Mouse (Mus musculus) hindbrain, embryonic 12.5 days (tissue): ENCODE measurements around the gene Calml4. TPM values are rescaled to one million over a fixed set of nuclear protein-coding genes. Genes with fewer than 3 reads are reported as not detected.

ENCODE experiments used
- ATAC-seq: fragments of 200-750 bp; cut with Nextera tagmentation; 2 replicates; pipeline ENCODE4 v1.8.0; 2017; ENCODE audit warnings: moderate TSS enrichment; ENCODE audit not compliant: low FRiP score
- H3K27ac ChIP-seq: fragments of 300-500 bp; sonication (generic); 2 replicates; pipeline ENCODE4 v1.5.1; 2016; ENCODE audit warnings: mild to moderate bottlenecking
- H3K27me3 ChIP-seq: fragments of 300-500 bp; sonication (generic); 2 replicates; pipeline ENCODE4 v1.6.1; 2016; ENCODE audit warnings: mild to moderate bottlenecking
- H3K36me3 ChIP-seq: fragments of 300-500 bp; sonication (generic); 2 replicates; pipeline ENCODE4 v1.6.1; 2016; ENCODE audit warnings: mild to moderate bottlenecking
- H3K4me1 ChIP-seq: fragments of 300-500 bp; sonication (generic); 2 replicates; pipeline ENCODE4 v1.6.1; 2016
- H3K4me2 ChIP-seq: fragments of 300-500 bp; sonication (generic); replicated peaks from 2 replicates; pipeline ENCODE4 v1.6.1; 2016; ENCODE audit warnings: mild to moderate bottlenecking
- H3K4me3 ChIP-seq: fragments of 300-500 bp; sonication (generic); 2 replicates; pipeline ENCODE4 v1.5.1; 2016; ENCODE audit warnings: mild to moderate bottlenecking
- H3K9ac ChIP-seq: fragments of 300-500 bp; sonication (generic); 2 replicates; pipeline ENCODE4 v1.6.1; 2016; ENCODE audit warnings: mild to moderate bottlenecking, moderate library complexity
- H3K9me3 ChIP-seq: fragments of 300-500 bp; sonication (generic); replicated peaks from 2 replicates; pipeline ENCODE4 v1.6.1; 2016; ENCODE audit warnings: mild to moderate bottlenecking
- WGBS: fragments of 180-500 bp; shearing (Covaris S2); methylation state at CpG from one replicate; pipeline ENCODE4 v1.1.7; 2016; 5-methylcytosine and 5-hydroxymethylcytosine counted together
- polyA plus RNA-seq: library from polyadenylated mRNA; unstranded; fragments of >200 nt; fragmentation: Nextera tagmentation; extraction: Ambion mirVana; gene quantifications from 2 replicates; pipeline ENCODE4 v1.2.1, GENCODE M21; 2016

Gene Calml4
- 11.8 and 12.5 TPM in 2 replicates for polyA plus RNA-seq

GRCm38 (mm10) chr9:62857719-62858261 is at the start of gene Calml4:
Gene Calml4, plus strand, starts transcription at chr9:62858080.
- peak within 1 kb of the TSS; percentile 6; the same call in 1 of the 2 replicates for H3K27ac ChIP-seq
- no peak within 1 kb of the TSS for H3K4me2 ChIP-seq
- WGBS: 61% methylated on average over 20 of the region's 20 CpGs

GRCm38 (mm10) chr9:62810095-62810494 is 47.8 kb upstream of the Calml4 start:
- Histone ChIP-seq H3K4me3 (peak overlapping the region; percentile 99), H3K9me3 (no peaks in the 10 kb centered on the region), H3K9ac (peak overlapping the region; percentile 95), H3K4me2 (peak overlapping the region; percentile 72), H3K4me1 (peaks cover 30% of the 10 kb centered on the region), H3K27me3 (no peaks in the 10 kb centered on the region), H3K27ac (0 out of 2 replicates have a peak overlapping the region, but pooled peaks have one; percentile 97), H3K36me3 (no peaks in the 10 kb centered on the region)
- 18% methylated on average over 8 of the region's 8 CpGs for WGBS
- ATAC-seq: no peak

More at GRCm38 (mm10) chr9:62857719-62858261, at the start of gene Calml4:
- Histone ChIP-seq H3K9ac (peak within 1 kb of the TSS; percentile 19; the same call in 1 of the 2 replicates), H3K27me3 (no peaks in the 10 kb centered on the region), H3K9me3 (no peaks in the 10 kb centered on the region), H3K4me1 (peaks cover 25% of the 10 kb centered on the region), H3K4me3 (no peak within 1 kb of the TSS), H3K36me3 (no peaks in the 10 kb centered on the region)
- no peak for ATAC-seq

GRCm38 (mm10) chr9:62810543-62811515 is 47.1 kb upstream of the Calml4 start:
- Histone ChIP-seq H3K4me3 (peak overlapping the region; percentile 99), H3K27me3 (no peaks in the 10 kb centered on the region), H3K4me2 (peak overlapping the region; percentile 72), H3K36me3 (no peaks in the 10 kb centered on the region), H3K27ac (peak overlapping the region; percentile 97), H3K4me1 (peaks cover 30% of the 10 kb centered on the region), H3K9me3 (no peaks in the 10 kb centered on the region), H3K9ac (peak overlapping the region; percentile 95)
- WGBS: under 1% methylated on average over 57 of the region's 58 CpGs
- peak; percentile 78 for ATAC-seq

GRCm38 (mm10) chr9:62811516-62812121 is 46.3 kb upstream of the Calml4 start, which contains the start of gene Fem1b:
Gene Fem1b, minus strand, starts transcription at chr9:62811934.
- peak within 1 kb of the TSS; percentile 97 for H3K27ac ChIP-seq
- peaks cover 30% of the 10 kb centered on the region for H3K4me1 ChIP-seq
- no peaks in the 10 kb centered on the region for H3K27me3 ChIP-seq
- peak within 1 kb of the TSS; percentile 99 for H3K4me3 ChIP-seq
- peak within 1 kb of the TSS; percentile 95 for H3K9ac ChIP-seq
- H3K4me2 ChIP-seq: peak within 1 kb of the TSS; percentile 72
- no peaks in the 10 kb centered on the region for H3K9me3 ChIP-seq
- H3K36me3 ChIP-seq: no peaks in the 10 kb centered on the region
- under 1% methylated on average over 68 of the region's 68 CpGs for WGBS
- peak; percentile 92 for ATAC-seq

- no peaks in the 10 kb centered on the region for H3K36me3 ChIP-seq
- H3K9ac ChIP-seq: peak overlapping the region; percentile 95
- peak overlapping the region; percentile 99 for H3K4me3 ChIP-seq
- H3K27ac ChIP-seq: peak overlapping the region; percentile 97
- ATAC-seq: no peak
- no peaks in the 10 kb centered on the region for H3K27me3 ChIP-seq
- WGBS: 14% methylated on average over 14 of the region's 14 CpGs
- peaks cover 30% of the 10 kb centered on the region for H3K4me1 ChIP-seq
- no peaks in the 10 kb centered on the region for H3K9me3 ChIP-seq
- peak overlapping the region; percentile 72 for H3K4me2 ChIP-seq
Observed at GRCm38 (mm10) chr9:62812216-62813049, 45.4 kb upstream of the Calml4 start.

- Histone ChIP-seq H3K27ac (no peak overlapping the region), H3K36me3 (no peaks in the 10 kb centered on the region), H3K9me3 (no peaks in the 10 kb centered on the region), H3K27me3 (no peaks in the 10 kb centered on the region), H3K4me2 (no peak overlapping the region), H3K4me3 (no peak overlapping the region), H3K9ac (no peak overlapping the region), H3K4me1 (peaks cover 13% of the 10 kb centered on the region)
- no peak for ATAC-seq
- WGBS: 92% methylated on average over 2 of the region's 2 CpGs
Observed at GRCm38 (mm10) chr9:62814751-62815150, 43.1 kb upstream of the Calml4 start.

- WGBS: 88% methylated on average over 9 of the region's 9 CpGs
- no peak overlapping the region for H3K4me3 ChIP-seq
- no peak overlapping the region for H3K9ac ChIP-seq
- no peak for ATAC-seq
- H3K36me3 ChIP-seq: no peaks in the 10 kb centered on the region
- no peak overlapping the region for H3K27ac ChIP-seq
- no peaks in the 10 kb centered on the region for H3K9me3 ChIP-seq
- no peak overlapping the region for H3K4me2 ChIP-seq
- no peaks in the 10 kb centered on the region for H3K27me3 ChIP-seq
- H3K4me1 ChIP-seq: peaks cover 8% of the 10 kb centered on the region
Observed at GRCm38 (mm10) chr9:62816323-62817098, 41.4 kb upstream of the Calml4 start.

- no peak overlapping the region for H3K4me3 ChIP-seq
- no peak for ATAC-seq
- no peaks in the 10 kb centered on the region for H3K9me3 ChIP-seq
- H3K4me2 ChIP-seq: no peak overlapping the region
- no peaks in the 10 kb centered on the region for H3K27me3 ChIP-seq
- H3K36me3 ChIP-seq: no peaks in the 10 kb centered on the region
- 68% methylated on average over 12 of the region's 12 CpGs for WGBS
- H3K4me1 ChIP-seq: peaks cover 6% of the 10 kb centered on the region
- H3K27ac ChIP-seq: no peak overlapping the region
- no peak overlapping the region for H3K9ac ChIP-seq
Observed at GRCm38 (mm10) chr9:62817099-62817571, 40.7 kb upstream of the Calml4 start.

- Histone ChIP-seq H3K9ac (no peak overlapping the region), H3K27ac (no peak overlapping the region), H3K9me3 (no peaks in the 10 kb centered on the region), H3K4me2 (no peak overlapping the region), H3K36me3 (no peaks in the 10 kb centered on the region), H3K27me3 (no peaks in the 10 kb centered on the region), H3K4me1 (no peaks in the 10 kb centered on the region), H3K4me3 (no peak overlapping the region)
- no peak for ATAC-seq
- 75% methylated on average over 4 of the region's 4 CpGs for WGBS
Observed at GRCm38 (mm10) chr9:62817828-62818614, 39.9 kb upstream of the Calml4 start.

- Histone ChIP-seq H3K27me3 (no peaks in the 10 kb centered on the region), H3K4me1 (no peaks in the 10 kb centered on the region), H3K4me2 (no peak overlapping the region), H3K9me3 (no peaks in the 10 kb centered on the region), H3K36me3 (no peaks in the 10 kb centered on the region), H3K4me3 (no peak overlapping the region), H3K27ac (no peak overlapping the region), H3K9ac (no peak overlapping the region)
- 92% methylated on average over 3 of the region's 3 CpGs for WGBS
- ATAC-seq: no peak
Observed at GRCm38 (mm10) chr9:62819494-62819893, 38.4 kb upstream of the Calml4 start.
